Mouse (Mus musculus): ENCODE data around the gene Ngfr.

Gene Ngfr

DNA sequence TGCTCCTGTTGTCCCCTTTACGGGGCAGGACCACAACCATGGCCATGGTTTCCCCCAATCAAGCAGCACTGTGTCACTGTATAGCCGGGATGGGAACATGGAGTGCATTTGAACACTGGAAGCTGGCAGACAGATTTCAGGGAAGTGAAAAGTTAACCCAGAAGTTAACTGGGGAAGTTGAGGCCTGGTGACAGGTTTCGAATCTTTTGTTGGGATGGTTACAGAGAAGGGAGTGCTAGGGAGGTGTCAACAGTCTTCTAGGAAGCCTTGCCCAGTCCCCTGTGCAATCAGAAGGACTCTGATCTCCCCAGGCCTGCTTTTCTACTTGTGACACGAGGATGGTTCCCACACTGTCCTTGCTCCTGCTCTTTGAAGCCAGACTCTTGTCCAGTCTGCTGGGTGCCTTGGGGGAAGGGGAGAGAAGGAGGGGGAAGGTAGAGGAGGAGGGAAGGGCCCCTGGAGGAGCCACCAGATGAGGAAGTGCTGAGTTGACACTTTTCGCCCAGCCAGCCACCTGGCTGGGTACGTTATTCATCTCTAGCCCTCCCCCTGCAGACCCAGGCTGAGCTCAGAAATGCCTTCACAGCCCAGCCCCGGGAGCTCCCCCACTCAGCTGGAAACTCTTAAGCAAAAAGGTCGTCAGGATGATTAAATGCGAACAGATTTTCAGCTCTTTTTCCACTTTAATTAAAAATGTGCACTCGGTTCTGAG is 8.1 kb upstream of the Ngfr start:
- DNase-seq (ENCODE audit: extremely low read depth, low read depth), result no peak

DNA sequence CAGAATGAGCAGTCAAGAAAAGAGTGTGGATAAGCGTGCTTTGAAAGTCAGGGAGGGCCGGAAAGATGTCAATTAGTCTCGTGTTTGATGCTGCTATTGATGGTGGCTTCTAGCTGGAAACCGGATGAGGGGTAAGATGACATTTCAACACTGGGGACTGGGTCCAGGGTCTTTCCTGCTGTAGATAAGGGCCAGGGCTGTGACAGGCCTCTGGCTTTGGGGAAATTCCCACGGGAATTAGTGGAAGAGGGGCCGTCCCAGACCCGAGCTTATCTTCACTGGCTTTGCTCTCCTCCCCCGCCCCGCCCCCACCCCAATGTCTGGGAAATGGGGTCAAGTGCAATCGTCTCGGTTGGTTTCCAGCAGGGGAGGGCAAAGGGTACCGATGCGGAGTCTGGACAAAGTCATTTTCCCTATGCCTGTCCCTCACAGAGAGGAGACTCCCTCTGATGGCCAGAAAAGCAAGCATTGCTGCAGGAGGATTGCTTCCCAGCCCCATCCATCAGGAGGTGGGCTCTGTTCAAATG is 7.2 kb upstream of the Ngfr start:
- DNase-seq (ENCODE audit: extremely low read depth, low read depth), result no peak

DNA sequence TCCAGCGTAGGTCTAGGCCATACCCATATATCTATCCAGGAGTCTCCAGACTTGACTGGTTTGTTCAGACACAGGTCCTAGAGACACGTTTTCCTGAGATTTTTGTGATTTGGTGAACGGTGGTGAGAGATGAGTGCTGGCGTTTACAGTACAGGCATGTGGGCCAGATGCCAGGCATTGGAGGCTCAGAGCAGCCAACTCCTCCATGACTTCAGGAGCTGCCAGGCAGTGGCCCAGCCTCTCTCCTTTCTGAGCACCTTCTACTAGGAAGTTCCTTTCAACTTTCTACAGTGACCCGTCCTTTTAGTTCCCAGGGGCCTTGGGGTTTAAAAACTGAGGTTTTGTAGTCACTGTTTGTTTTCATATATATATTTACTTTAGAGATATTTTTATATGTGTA is 6.0 kb upstream of the Ngfr start:
- DNase-seq (ENCODE audit: extremely low read depth, low read depth), result no peak

DNA sequence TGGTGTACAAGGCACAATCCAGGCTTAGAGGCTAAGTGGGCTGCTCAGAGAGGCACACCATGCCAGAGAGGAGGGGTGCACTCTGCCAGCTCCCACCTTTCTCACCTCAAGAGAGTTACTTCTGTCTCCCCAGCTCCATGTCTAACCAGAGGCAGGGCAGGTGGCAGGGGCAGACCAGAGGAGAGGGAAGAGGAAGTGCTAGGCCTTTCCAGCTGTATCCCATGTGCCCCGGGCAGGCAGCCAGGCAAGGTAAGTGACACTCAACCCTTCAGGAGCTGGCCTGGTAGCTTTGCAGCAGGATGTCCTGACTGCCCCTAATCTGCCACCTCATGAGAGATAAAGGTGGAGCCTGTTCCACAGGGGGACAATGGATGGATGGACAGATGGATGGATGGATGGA is 5.2 kb upstream of the Ngfr start:
- DNase-seq (ENCODE audit: extremely low read depth, low read depth), result no peak

DNA sequence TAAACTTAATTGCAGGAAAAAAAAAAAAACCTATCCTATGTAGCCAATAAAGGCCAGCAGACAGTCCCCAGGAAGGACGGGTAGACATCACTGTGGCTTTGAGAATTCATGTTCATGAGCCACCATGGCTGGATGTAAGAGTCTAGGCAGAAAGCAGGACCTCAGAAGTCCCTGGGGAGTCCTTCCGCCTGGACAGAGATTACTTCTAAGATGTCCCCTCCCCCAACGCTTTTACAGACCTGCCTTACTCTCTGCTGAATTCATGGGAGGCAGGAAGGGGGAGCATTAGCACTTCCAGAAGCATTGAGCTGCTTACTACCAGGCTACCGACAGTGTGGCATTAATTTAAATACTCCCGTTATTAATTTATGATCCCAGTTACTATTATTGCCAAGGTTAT is 1.7 kb upstream of the Ngfr start:
- no peak for DNase-seq (ENCODE audit: extremely low read depth, low read depth)

- DNase-seq (ENCODE audit: extremely low read depth, low read depth), result no peak
These were observed 648 bp downstream of the Ngfr start for GRCm38 (mm10) chr11:95586751-95587422.

GRCm38 (mm10) chr11:95586184-95586583 is 1.4 kb downstream of the Ngfr start:
- DNase-seq (ENCODE audit: extremely low read depth, low read depth), result no peak

- no peak for DNase-seq (ENCODE audit: extremely low read depth, low read depth)
These were observed 1.9 kb downstream of the Ngfr start for GRCm38 (mm10) chr11:95585684-95586083.

GRCm38 (mm10) chr11:95585281-95585680 is 2.3 kb downstream of the Ngfr start:
- no peak for DNase-seq (ENCODE audit: extremely low read depth, low read depth)

DNA sequence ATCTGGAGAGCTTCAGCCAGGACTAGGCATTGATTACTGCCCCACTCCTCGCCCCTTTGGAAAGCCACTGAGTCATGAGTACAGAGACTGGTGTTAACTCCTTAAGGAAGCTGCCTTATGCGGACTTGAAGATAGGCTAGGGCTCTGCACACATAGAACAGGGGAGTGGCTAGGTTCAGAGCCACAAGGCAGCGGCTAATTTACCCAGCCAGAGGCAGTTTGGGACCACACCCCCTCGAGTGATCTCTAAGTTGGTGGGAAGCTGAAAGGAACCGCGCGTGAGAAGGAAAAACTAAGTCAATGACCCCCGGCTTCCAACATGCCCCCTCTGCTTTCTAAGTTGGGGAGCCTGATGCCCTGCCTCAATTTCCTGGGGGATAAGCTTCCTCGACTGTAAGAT is 2.9 kb downstream of the Ngfr start:
- no peak for DNase-seq (ENCODE audit: extremely low read depth, low read depth)

- no peak for DNase-seq (ENCODE audit: extremely low read depth, low read depth)
These were observed 4.1 kb downstream of the Ngfr start for GRCm38 (mm10) chr11:95583396-95583795.

DNA sequence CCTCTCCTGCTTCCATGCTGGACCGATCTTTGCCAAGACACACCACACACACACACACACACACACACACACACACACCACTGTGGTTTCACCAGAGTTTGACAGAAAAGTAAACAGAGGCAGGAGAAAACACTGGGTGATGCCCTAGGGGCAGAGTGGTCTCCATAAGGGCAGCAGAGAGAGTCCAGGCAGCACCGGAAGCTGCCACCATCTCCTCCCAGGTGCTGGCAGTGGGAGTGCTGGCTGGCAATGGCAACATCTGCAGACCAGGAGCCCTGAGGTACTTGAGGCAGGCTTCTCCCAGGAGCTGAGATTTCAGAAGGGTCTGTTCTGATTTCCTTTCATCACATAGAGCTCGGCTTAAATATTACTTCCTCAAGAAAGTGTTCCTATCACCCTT is 5.3 kb downstream of the Ngfr start:
- DNase-seq (ENCODE audit: extremely low read depth, low read depth), result no peak

GRCm38 (mm10) chr11:95579455-95579854 is 8.1 kb downstream of the Ngfr start:
- no peak for DNase-seq (ENCODE audit: extremely low read depth, low read depth)

- peak; percentile 46 for DNase-seq (ENCODE audit: extremely low read depth, low read depth)
These were observed 9.6 kb downstream of the Ngfr start for GRCm38 (mm10) chr11:95577776-95578446.

DNA sequence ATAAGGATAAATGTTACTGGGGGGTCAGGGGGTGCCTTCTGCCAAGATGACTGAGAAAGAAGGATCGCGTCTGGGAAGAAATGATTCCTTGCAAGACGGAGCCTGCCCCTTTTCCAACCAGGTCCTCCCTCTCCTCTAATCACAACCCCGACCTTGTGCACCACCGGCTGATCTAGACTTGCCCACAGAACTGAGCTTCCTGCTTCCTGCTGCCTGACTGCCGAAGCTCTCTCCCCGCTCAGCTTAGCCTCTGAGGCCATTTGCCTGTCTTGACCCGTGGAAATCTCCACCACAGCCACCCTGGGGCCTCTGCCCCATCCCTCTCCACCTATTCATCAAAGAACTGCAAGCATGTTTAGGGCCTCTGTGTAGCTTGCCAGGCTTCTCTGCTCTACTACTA is 11.2 kb downstream of the Ngfr start:
- DNase-seq (ENCODE audit: extremely low read depth, low read depth), result no peak

DNA sequence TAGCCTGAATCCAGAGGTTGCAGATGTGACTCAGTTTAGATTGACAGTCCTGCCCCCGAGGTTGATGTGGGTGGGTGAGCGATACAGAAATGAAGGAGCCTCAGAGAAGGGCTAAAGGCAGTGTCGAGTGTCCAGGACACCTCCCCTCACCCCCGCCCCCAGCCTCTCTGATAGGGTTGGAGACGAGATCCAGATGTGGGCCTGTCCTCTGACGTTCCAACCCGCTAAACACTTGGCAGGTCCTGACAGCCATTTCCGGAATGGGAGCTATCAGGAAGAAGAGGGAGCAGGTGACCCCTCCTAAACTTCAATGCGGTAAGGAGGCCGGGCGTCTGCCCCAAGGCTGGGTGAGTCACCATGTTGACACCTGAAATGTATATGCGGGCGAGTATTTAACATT is 11.7 kb downstream of the Ngfr start:
- DNase-seq (ENCODE audit: extremely low read depth, low read depth), result no peak

DNA sequence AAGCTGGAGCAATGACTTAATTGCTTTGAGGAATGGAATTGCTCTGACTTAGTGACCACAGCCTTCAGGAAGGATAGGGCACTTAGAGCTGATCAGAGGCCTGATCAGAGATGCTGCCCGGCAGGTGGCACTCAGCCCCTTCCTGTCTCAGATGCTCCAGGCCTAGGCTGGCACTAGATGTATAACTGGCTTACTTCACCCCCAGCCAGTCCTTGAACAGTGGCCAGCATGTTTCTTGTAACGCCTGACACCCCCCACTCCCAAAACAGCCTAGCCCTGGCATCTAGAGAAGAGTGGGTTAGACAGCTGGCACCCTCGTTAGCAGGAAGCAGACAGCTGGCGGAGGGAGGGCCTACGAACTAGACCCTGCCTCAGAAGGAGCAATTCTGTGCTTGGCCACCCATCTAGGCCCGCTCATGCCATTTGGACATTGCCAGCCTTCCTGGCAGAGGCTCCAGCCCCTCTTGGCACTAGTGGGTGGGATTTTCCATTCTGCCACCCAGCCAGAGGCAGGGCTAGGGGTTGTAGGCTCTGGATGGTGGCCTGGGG is 12.7 kb downstream of the Ngfr start:
- no peak for DNase-seq (ENCODE audit: extremely low read depth, low read depth)

DNA sequence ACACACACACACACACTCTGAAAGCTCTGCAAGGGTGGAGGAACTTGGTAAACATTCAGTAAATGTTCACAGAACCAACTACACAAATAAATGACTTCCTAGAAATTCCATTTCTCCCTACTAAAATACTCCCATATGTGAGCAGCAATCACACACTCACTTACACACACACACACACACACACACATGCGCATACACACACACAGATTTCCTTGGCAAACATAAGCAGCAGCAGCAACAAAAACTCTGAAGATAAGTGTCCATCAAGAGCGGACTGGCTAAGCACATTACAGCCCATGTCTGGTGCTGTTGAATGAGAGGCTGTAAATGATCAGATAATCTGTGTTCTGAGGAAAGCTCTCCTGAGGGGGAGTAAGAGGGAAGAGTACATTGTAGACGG is 15.3 kb downstream of the Ngfr start:
- no peak for DNase-seq (ENCODE audit: extremely low read depth, low read depth)

GRCm38 (mm10) chr11:95571755-95572154 is 15.8 kb downstream of the Ngfr start:
- no peak for DNase-seq (ENCODE audit: extremely low read depth, low read depth)

DNA sequence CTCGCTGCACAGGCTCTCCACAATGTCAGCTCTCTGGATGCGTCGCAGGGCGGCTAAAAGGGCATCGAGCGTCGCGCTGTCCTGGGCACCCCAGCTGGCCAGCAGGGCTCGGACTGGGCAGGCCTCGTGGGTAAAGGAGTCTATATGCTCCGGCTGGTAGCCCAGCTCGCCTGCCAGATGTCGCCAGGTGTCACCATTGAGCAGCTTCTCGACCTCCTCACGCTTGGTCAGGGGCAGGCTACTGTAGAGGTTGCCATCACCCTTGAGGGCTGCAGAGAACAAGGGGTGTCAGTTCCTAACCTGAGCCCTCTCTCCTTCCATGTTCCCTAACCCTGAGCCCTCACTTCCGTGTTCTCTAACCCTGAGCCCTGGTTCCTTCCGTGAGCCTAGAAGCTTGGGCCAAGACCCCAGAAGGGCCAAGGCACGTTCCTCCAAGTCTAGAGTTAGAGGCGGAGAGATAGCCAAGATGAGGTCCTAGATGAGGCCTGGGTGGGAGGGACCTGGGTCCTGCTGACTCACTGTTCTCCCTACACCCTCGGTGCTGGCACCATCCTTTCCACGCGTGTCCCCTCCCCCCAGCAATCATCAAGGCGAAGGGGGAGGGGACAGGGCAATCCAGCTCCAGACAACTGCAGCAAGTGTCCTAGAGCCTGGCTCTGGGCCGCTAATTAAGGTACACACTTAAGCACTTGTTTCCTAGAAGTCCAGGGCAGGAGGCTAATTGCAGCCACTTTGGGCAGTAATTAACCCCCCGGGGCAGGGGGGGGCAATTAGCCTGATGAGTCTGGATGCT is 16.5 kb downstream of the Ngfr start:
- no peak for DNase-seq (ENCODE audit: extremely low read depth, low read depth)

- no peak for DNase-seq (ENCODE audit: extremely low read depth, low read depth)
These were observed 17.6 kb downstream of the Ngfr start for GRCm38 (mm10) chr11:95569908-95570307.

Measured in MEL-GATA-1-ER (cell line).